Mouse (Mus musculus) forebrain, embryonic 11.5 days (tissue): ENCODE results near the gene Fam124a. TPM values are rescaled to one million over a fixed set of nuclear protein-coding genes. Genes with fewer than 3 reads are reported as not detected.
A peak's percentile ranks its signal among the peaks of the same experiment; 100 is the strongest.
"Not testable (repeated sequence)": the region's sequence is repeated elsewhere in the genome, so short reads cannot be mapped to it uniquely, and the experiment has no call there.

Experiments used
- ATAC-seq: fragments of 200-750 bp; cut with Nextera tagmentation; replicated peaks from 2 replicates; pipeline ENCODE4 v1.8.0; 2017; ENCODE audit warnings: moderate TSS enrichment; ENCODE audit not compliant: low FRiP score
- DNase-seq: peaks from one replicate; pipeline ENCODE4 v3.0.0-alpha.2; 2017; ENCODE audit warnings: low spot score
- H3K27ac ChIP-seq: fragments of 300-500 bp; sonication (generic); 2 replicates; pipeline ENCODE4 v1.5.1; 2014; ENCODE audit warnings: low read depth, low read length
- H3K27me3 ChIP-seq: fragments of 300-500 bp; sonication (generic); 2 replicates; pipeline ENCODE4 v1.6.1; 2014; ENCODE audit warnings: mild to moderate bottlenecking, low read length, mixed read lengths; ENCODE audit not compliant: control insufficient read depth, insufficient read depth
- H3K36me3 ChIP-seq: fragments of 300-500 bp; sonication (generic); 2 replicates; pipeline ENCODE4 v1.6.1; 2014; ENCODE audit warnings: mild to moderate bottlenecking, low read length, moderate library complexity, mixed read lengths; ENCODE audit not compliant: control insufficient read depth, insufficient read depth
- H3K4me1 ChIP-seq: fragments of 300-500 bp; sonication (generic); replicated peaks from 2 replicates; pipeline ENCODE4 v1.6.1; 2014; ENCODE audit warnings: low read length, mixed read lengths; ENCODE audit not compliant: control insufficient read depth, insufficient read depth
- H3K4me2 ChIP-seq: fragments of 300-500 bp; sonication (generic); 2 replicates; pipeline ENCODE4 v1.6.1; 2014; ENCODE audit warnings: low read depth, mild to moderate bottlenecking, low read length, moderate library complexity, mixed read lengths; ENCODE audit not compliant: severe bottlenecking
- H3K4me3 ChIP-seq: fragments of 300-500 bp; sonication (generic); 2 replicates; pipeline ENCODE4 v1.5.1; 2014; ENCODE audit warnings: low read depth, low read length
- H3K9ac ChIP-seq: fragments of 300-500 bp; sonication (generic); 2 replicates; pipeline ENCODE4 v1.6.1; 2014; ENCODE audit warnings: low read length
- H3K9me3 ChIP-seq: fragments of 300-500 bp; sonication (generic); 2 replicates; pipeline ENCODE4 v1.6.1; 2016; ENCODE audit warnings: low read length, mixed read lengths; ENCODE audit not compliant: control insufficient read depth
- WGBS: fragments of 180-500 bp; shearing (Covaris S2); extraction: QIAGEN DNeasy Blood & Tissue Kit; methylation state at CpG from one replicate; pipeline ENCODE4 v1.1.7; 2014; 5-methylcytosine and 5-hydroxymethylcytosine counted together
- polyA plus RNA-seq: library from polyadenylated mRNA; unstranded; fragments of >200 nt; fragmentation: Nextera tagmentation; extraction: Ambion mirVana; gene quantifications from 2 replicates; pipeline ENCODE4 v1.2.1, GENCODE M21; 2014

Gene Fam124a
- polyA plus RNA-seq, 1 experiment from 2014 or later = 9.2 TPM

GRCm38 (mm10) chr14:62637436-62638344, 82.2 kb downstream of the Fam124a start:
- DNase-seq = no peak
- 31% methylated on average over 9 of the region's 9 CpGs for WGBS
- Histone ChIP-seq H3K4me3 (no peak overlapping the region), H3K9me3 (no peaks in the 10 kb centered on the region), H3K27me3 (no peaks in the 10 kb centered on the region), H3K4me2 (no peak overlapping the region), H3K27ac (0 out of 2 replicates have a peak overlapping the region, but pooled peaks have one; percentile 12), H3K4me1 (peaks cover 5% of the 10 kb centered on the region; the same call in 1 of the 2 replicates), H3K36me3 (no peaks in the 10 kb centered on the region), H3K9ac (no peak overlapping the region)
- ATAC-seq = no peak

- no peaks in the 10 kb centered on the region for H3K27me3 ChIP-seq
- H3K4me3 ChIP-seq = no peak overlapping the region
- H3K4me2 ChIP-seq = no peak overlapping the region
- 0 out of 2 replicates have a peak overlapping the region, but pooled peaks have one; percentile 12 for H3K27ac ChIP-seq
- no peak for DNase-seq
- H3K9me3 ChIP-seq = no peaks in the 10 kb centered on the region
- H3K36me3 ChIP-seq = no peaks in the 10 kb centered on the region
- ATAC-seq = no peak
- 48% methylated on average over 6 of the region's 6 CpGs for WGBS
- no peak overlapping the region for H3K9ac ChIP-seq
- peaks cover 5% of the 10 kb centered on the region; the same call in 1 of the 2 replicates for H3K4me1 ChIP-seq
These were observed 82.8 kb downstream of the Fam124a start for GRCm38 (mm10) chr14:62638345-62638702.

DNA sequence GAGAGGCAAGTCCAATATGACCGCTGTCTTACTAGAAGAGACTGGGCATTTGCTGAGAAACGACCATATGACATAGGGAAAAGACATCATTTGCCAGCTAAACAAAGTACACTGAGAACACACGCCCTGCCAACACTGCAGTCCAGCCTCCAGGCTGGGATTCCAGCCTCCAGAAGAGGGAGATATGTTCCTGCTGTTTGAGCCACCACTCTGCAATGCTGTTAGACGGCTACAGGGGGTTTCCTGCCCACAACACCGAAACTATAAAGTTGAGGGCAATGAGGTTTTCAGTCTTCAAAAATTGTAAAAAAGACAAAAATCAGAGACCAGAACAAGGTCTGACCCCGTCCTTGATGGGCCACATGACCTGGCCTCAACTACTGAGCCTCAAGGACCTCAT, 83.6 kb downstream of the Fam124a start:
- Histone ChIP-seq H3K9me3 (no peaks in the 10 kb centered on the region), H3K27ac (no peak overlapping the region), H3K9ac (no peak overlapping the region), H3K36me3 (no peaks in the 10 kb centered on the region), H3K27me3 (no peaks in the 10 kb centered on the region), H3K4me1 (peaks cover 5% of the 10 kb centered on the region; the same call in 1 of the 2 replicates), H3K4me3 (no peak overlapping the region), H3K4me2 (no peak overlapping the region)
- WGBS = 77% methylated on average over 6 of the region's 6 CpGs
- ATAC-seq (no peak), DNase-seq (no peak)

DNA sequence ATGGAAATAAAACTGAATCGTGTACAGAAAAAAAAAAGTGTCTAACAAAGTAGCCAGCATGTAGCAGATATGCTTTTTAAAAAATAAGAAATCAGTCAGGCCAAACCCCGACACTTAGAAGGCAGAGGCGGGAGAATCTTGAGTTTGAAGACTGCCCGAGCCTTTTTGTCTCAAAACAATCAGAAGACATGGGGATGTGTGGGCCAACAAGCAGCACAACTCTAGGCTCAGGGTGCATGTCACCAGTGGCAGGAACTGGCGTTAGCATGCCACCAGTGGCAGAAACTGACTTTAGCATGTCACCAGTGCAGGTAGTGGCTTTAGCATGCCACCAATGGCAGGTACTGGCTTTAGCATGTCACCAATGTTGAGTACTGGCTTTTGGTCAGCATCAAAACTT, 84.0 kb downstream of the Fam124a start:
- Histone ChIP-seq H3K4me2 (no peak overlapping the region), H3K9me3 (no peaks in the 10 kb centered on the region), H3K4me3 (no peak overlapping the region), H3K27me3 (no peaks in the 10 kb centered on the region), H3K9ac (no peak overlapping the region), H3K27ac (no peak overlapping the region), H3K4me1 (peaks cover 5% of the 10 kb centered on the region; the same call in 1 of the 2 replicates), H3K36me3 (no peaks in the 10 kb centered on the region)
- 89% methylated on average over 5 of the region's 5 CpGs for WGBS
- DNase-seq (no peak), ATAC-seq (no peak)

- no peaks in the 10 kb centered on the region for H3K36me3 ChIP-seq
- H3K9ac ChIP-seq = no peak overlapping the region
- WGBS = 75% methylated on average over 4 of the region's 4 CpGs
- H3K9me3 ChIP-seq = no peaks in the 10 kb centered on the region
- H3K4me1 ChIP-seq = peaks cover 5% of the 10 kb centered on the region; the same call in 1 of the 2 replicates
- no peak for DNase-seq
- H3K27me3 ChIP-seq = no peaks in the 10 kb centered on the region
- H3K4me2 ChIP-seq = no peak overlapping the region
- H3K4me3 ChIP-seq = no peak overlapping the region
- no peak for ATAC-seq
- H3K27ac ChIP-seq = no peak overlapping the region
These were observed 84.9 kb downstream of the Fam124a start for GRCm38 (mm10) chr14:62640396-62640795.

DNA sequence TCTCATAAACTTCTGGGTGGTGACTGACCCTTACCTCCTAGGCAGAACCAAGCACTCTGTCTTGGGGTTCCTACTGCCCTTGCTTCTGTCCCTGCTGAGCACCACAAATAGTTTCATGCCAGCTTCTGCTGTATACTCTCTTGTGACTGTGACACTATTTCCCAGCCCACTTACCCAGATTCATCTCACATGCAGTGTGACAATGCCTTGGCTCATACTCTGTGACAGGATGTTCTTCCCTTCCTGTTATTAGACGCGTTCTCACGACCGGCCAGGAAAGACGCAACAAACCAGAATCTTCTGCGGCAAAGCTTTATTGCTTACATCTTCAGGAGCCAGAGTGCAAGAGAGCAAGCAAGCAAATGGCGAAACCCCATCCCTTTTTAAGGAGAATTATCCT, 86.8 kb downstream of the Fam124a start:
- not testable (repeated sequence) for H3K9me3 ChIP-seq, DNase-seq, H3K4me2 ChIP-seq, H3K4me1 ChIP-seq, ATAC-seq, H3K4me3 ChIP-seq, H3K27me3 ChIP-seq, H3K27ac ChIP-seq, H3K9ac ChIP-seq, H3K36me3 ChIP-seq
- WGBS = 86% methylated on average over 6 of the region's 7 CpGs

DNA sequence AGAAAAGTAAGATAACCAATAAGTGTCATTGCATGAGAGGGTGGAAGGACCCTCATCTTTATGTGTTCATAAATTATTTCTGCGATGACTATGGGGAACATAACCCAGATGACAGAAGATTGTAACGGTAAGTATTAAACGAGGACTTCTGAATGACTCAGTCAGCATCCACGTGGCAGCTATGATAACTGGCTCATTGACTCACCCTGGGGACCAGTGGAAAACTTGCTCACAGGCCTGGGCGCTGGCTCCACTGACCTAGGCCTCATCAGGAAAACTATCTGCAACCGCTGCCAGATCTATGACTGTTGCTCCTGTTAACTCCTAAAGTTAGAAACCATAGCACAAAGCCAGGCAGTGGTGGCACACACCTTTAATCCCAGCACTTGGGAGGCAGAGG, 92.9 kb downstream of the Fam124a start:
- no peaks in the 10 kb centered on the region for H3K4me1 ChIP-seq
- ATAC-seq = no peak
- no peaks in the 10 kb centered on the region for H3K9me3 ChIP-seq
- no peak for DNase-seq
- no peak overlapping the region for H3K9ac ChIP-seq
- H3K4me3 ChIP-seq = no peak overlapping the region
- no peak overlapping the region for H3K4me2 ChIP-seq
- WGBS = 89% methylated on average over 6 of the region's 6 CpGs
- H3K27ac ChIP-seq = no peak overlapping the region
- no peaks in the 10 kb centered on the region for H3K27me3 ChIP-seq
- H3K36me3 ChIP-seq = no peaks in the 10 kb centered on the region

GRCm38 (mm10) chr14:62650376-62650775, 94.8 kb downstream of the Fam124a start:
- ATAC-seq = no peak
- H3K9me3 ChIP-seq = no peaks in the 10 kb centered on the region
- H3K9ac ChIP-seq = no peak overlapping the region
- DNase-seq = no peak
- H3K4me1 ChIP-seq = no peaks in the 10 kb centered on the region
- H3K36me3 ChIP-seq = no peaks in the 10 kb centered on the region
- 70% methylated on average over 3 of the region's 3 CpGs for WGBS
- no peaks in the 10 kb centered on the region for H3K27me3 ChIP-seq
- H3K27ac ChIP-seq = no peak overlapping the region
- no peak overlapping the region for H3K4me3 ChIP-seq
- no peak overlapping the region for H3K4me2 ChIP-seq

GRCm38 (mm10) chr14:62651771-62652170, 96.2 kb downstream of the Fam124a start:
- Histone ChIP-seq H3K4me3 (no peak overlapping the region), H3K9ac (no peak overlapping the region), H3K4me2 (no peak overlapping the region), H3K4me1 (no peaks in the 10 kb centered on the region), H3K27me3 (no peaks in the 10 kb centered on the region), H3K27ac (no peak overlapping the region), H3K9me3 (no peaks in the 10 kb centered on the region), H3K36me3 (no peaks in the 10 kb centered on the region)
- no peak for DNase-seq
- ATAC-seq = no peak
- 90% methylated on average over 3 of the region's 3 CpGs for WGBS
